Mouse (Mus musculus) natural killer cell, adult 2 months (primary cell): Measurements from ENCODE around the gene Ugt2b37.
"Not testable (repeated sequence)": the region's sequence is repeated elsewhere in the genome, so short reads cannot be mapped to it uniquely, and the experiment has no call there.

Experiments
- DNase-seq, 2 experiments: peaks; one replicate each; pipeline ENCODE4 v3.0.0; 2022; ENCODE audit warnings: low spot score in 2 of 2

Gene Ugt2b37

DNA sequence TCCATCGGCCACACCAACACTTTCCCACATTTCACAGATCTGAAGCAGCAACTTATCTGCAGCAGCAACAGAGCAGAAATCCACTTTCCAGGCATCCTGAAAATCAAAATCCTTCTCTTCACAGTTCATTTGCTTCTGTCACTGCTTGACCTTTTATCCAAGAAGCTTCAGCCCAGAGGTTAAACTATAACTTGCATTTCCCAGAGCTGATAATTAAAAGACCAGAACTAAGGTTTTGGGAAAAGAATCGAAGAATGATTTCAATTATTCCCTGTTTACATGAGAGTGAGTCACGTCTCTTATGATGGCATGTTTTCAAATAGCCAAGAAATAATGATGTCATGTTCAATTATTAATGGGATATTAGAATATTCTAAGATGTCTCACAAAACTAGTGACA is at the start of gene Ugt2b37:
Gene Ugt2b37 (minus strand): TSS at position 129 of the 400 bp plus-strand sequence.
- not testable (repeated sequence) for DNase-seq

GRCm38 (mm10) chr5:87286180-87286579 is 31.6 kb upstream of the Ugt2b37 start:
- not testable (repeated sequence) for DNase-seq

GRCm38 (mm10) chr5:87275986-87276385 is 21.4 kb upstream of the Ugt2b37 start:
- not testable (repeated sequence) for DNase-seq

- no peak for DNase-seq
These were observed 21.0 kb upstream of the Ugt2b37 start for GRCm38 (mm10) chr5:87275581-87275980.

DNA sequence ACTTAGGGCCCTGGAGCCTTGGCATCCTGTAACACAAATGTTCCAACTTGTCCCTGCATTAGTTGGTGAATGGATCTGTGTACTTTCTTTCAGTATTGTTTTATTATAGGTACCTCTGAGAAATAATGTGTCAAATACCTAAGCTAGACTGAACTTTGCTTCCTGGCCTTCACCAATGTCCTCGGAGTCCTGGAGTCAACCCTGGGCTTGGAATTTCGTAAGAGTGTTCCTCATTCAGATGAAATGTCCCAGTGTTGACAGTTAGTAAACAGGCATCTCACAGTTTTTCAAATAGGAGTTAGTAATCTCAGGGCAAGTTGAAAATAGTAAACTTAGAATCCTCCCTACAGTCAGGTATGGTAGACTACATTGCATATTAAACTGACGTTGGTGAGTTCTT is 1.2 kb upstream of the Ugt2b37 start:
- no peak for DNase-seq

DNA sequence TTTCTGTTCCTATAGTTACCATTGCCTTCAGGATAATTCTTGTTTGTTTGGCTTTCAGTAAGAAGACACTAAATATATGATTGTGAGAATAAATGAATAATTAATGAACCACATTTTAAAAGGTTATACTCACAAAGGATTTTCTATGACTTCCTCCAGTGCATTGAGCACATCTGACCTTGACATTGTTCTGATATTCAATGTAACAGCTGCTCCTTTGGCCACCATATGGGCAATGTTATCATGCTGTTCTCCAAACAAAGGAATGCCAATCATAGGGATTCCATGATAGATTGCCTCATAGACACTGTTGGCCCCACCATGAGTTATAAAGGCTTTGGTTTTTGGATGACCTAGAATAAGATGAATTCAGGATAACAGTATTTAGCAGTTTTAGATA is 12.5 kb downstream of the Ugt2b37 start:
- DNase-seq = not testable (repeated sequence)

GRCm38 (mm10) chr5:87196430-87196829 is 58.2 kb downstream of the Ugt2b37 start:
- DNase-seq = not testable (repeated sequence)
